Mouse (Mus musculus): Measurements from ENCODE around the gene Sstr2.

Gene Sstr2

GRCm38 (mm10) chr11:113618672-113619419 is at the start of gene Sstr2:
TSS of gene Sstr2 (plus strand) at chr11:113619342.
- DNase-seq, result peak; percentile 78

GRCm38 (mm10) chr11:113571616-113572015 is 47.5 kb upstream of the Sstr2 start:
- no peak for DNase-seq

- no peak for DNase-seq
Observed at GRCm38 (mm10) chr11:113572641-113573040, 46.5 kb upstream of the Sstr2 start.

- no peak for DNase-seq
Observed at GRCm38 (mm10) chr11:113577221-113577620, 41.9 kb upstream of the Sstr2 start.

GRCm38 (mm10) chr11:113583879-113584661 is 35.1 kb upstream of the Sstr2 start:
- no peak for DNase-seq

GRCm38 (mm10) chr11:113586423-113586822 is 32.7 kb upstream of the Sstr2 start:
- DNase-seq, result no peak

- DNase-seq, result no peak
Observed at GRCm38 (mm10) chr11:113588936-113589335, 30.2 kb upstream of the Sstr2 start.

- DNase-seq, result no peak
Observed at GRCm38 (mm10) chr11:113595144-113595543, 24.0 kb upstream of the Sstr2 start.

- DNase-seq, result no peak
Observed at GRCm38 (mm10) chr11:113597632-113598031, 21.5 kb upstream of the Sstr2 start.

GRCm38 (mm10) chr11:113600526-113601245 is 18.5 kb upstream of the Sstr2 start:
- DNase-seq, result peak; percentile 49

- DNase-seq, result no peak
Observed at GRCm38 (mm10) chr11:113601616-113602343, 17.4 kb upstream of the Sstr2 start.

- DNase-seq, result no peak
Observed at GRCm38 (mm10) chr11:113607556-113607955, 11.6 kb upstream of the Sstr2 start.

GRCm38 (mm10) chr11:113609581-113609980 is 9.6 kb upstream of the Sstr2 start:
- DNase-seq, result no peak

- DNase-seq, result no peak
Observed at GRCm38 (mm10) chr11:113610266-113610665, 8.9 kb upstream of the Sstr2 start.

GRCm38 (mm10) chr11:113611112-113611646 is 8.0 kb upstream of the Sstr2 start:
- DNase-seq, result no peak

GRCm38 (mm10) chr11:113611664-113612611 is 7.2 kb upstream of the Sstr2 start:
- peak; percentile 15 for DNase-seq

GRCm38 (mm10) chr11:113614476-113614875 is 4.7 kb upstream of the Sstr2 start:
- no peak for DNase-seq

- DNase-seq, result peak; percentile 21
Observed at GRCm38 (mm10) chr11:113617132-113617911, 1.8 kb upstream of the Sstr2 start.

GRCm38 (mm10) chr11:113618303-113618671 is 855 bp upstream of the Sstr2 start:
- no peak for DNase-seq

- no peak for DNase-seq
Observed at GRCm38 (mm10) chr11:113619420-113620080, 408 bp downstream of the Sstr2 start.
